Mouse (Mus musculus) adrenal gland, adult 2 months (tissue): Measurements from ENCODE around the gene Ap3b1. TPM values are rescaled to one million over a fixed set of nuclear protein-coding genes. Genes with fewer than 3 reads are reported as not detected.
"Not testable (repeated sequence)": the region's sequence is repeated elsewhere in the genome, so short reads cannot be mapped to it uniquely, and the experiment has no call there.

ENCODE experiments used
- DNase-seq: peaks from one replicate; pipeline ENCODE4 v3.0.0; 2021
- long read RNA-seq: library from polyadenylated mRNA; stranded (forward); transcript quantifications from one replicate; pipeline ENCODE4 v2.0.0, GENCODE M21; 2021
- polyA plus RNA-seq: library from polyadenylated mRNA; depleted of rRNA; stranded (reverse); fragments of >200 nt; gene quantifications from 2 replicates; pipeline ENCODE4 v1.2.3, GENCODE M21; 2012; rRNA removed
- total RNA-seq, 2 experiments: library from RNA; stranded (reverse); gene quantifications; 2 replicates each; pipeline ENCODE4 v1.2.3; 2021

The Ap3b1 gene
- total RNA-seq (10 to 100 TPM; 40.5 to 55.6 TPM), polyA plus RNA-seq (8.7 and 11.5 TPM in 2 replicates)
- long read RNA-seq, full-length matches to known transcripts: 12 of 16 reads
- long read RNA-seq, partial matches to known transcripts: 2 of 16 reads
- long read RNA-seq, other reads (novel, unspliced or antisense): 2 of 16 reads

DNA sequence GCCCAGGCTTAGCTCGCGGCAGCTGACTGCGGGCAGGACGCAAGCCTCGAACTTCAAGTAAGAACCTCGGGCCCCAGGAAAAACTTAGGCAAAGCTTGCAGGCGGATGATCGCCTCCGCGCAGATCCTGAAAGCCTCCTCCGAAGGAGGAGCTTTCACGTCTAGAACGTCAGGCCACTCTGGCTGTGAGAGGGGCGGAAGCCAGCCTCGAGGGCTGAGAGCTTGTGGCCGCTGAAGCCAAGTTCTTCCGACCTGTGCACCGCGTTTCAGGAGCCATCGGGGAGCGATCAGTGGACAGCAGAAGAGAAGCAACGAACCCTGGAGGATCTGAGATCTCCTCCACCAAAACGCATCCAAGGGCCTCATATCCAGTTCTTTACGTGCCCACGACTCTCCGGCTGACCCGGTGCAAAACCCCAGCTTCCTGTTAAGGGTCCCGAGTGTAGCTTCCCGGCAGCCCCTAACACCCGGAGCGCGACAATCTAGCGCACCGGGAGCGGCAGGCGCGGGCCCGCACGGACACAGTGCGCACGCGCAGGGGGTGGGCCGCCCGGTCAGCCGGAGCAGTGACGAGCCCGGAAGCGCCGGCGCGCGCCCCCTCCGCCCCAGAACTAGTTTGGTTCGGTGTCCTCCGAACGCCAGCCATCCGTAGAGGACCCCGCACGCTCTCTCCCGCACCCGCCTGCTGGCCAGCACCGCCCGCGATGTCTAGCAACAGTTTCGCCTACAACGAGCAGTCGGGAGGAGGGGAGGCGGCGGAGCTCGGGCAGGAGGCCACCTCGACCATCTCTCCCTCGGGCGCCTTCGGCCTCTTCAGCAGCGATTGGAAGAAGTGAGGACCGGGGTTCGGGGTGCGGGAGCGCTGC is at the start of gene Ap3b1:
TSS of gene Ap3b1 (plus strand) at position 560 of the 865 bp plus-strand sequence.
- peak; percentile 95 for DNase-seq

DNA sequence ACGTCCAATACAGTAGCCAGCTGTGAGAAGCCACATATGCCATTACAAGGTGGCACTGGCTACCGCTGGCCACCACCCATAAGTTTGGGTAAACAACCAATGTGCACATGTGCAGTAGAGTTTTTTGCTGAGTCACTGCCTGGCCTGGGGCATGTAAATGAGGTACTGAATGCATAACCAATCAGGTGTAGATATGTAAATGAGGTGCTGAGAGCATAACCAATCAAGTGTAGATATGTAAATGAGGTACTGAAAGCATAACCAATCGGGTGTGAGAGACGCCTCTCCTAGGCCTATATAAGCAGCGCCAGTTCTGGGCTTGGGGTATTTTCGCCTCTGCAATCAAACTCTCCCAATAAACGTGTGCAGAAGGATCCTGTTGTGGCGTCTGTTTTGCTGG is 45.9 kb upstream of the Ap3b1 start:
- DNase-seq: not testable (repeated sequence)

DNA sequence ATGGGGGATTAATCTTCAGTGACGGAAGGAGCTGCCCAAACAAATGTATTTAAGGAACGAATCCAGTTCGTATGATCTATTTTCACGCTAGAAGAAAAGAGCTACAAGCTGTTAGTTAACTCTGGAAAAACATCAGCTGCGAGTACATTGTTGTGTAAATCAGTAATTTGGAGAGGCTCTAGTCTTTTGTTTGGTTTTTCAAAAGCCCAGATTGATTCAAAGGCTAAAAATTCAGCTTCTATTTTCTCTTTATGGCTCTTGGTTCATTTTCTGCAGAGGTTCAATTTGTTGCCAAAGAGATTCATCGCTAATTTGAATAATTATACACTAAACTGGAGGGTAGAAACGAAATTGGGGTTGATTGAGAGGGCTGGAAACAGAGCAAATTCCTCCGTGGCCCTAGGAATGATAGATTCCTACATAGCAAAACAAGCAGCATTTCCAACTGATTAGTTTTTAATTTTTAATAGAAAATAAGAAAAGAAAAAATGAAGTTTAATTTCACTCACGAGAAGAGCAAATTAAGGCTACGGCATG is 41.7 kb upstream of the Ap3b1 start:
- DNase-seq: no peak

DNA sequence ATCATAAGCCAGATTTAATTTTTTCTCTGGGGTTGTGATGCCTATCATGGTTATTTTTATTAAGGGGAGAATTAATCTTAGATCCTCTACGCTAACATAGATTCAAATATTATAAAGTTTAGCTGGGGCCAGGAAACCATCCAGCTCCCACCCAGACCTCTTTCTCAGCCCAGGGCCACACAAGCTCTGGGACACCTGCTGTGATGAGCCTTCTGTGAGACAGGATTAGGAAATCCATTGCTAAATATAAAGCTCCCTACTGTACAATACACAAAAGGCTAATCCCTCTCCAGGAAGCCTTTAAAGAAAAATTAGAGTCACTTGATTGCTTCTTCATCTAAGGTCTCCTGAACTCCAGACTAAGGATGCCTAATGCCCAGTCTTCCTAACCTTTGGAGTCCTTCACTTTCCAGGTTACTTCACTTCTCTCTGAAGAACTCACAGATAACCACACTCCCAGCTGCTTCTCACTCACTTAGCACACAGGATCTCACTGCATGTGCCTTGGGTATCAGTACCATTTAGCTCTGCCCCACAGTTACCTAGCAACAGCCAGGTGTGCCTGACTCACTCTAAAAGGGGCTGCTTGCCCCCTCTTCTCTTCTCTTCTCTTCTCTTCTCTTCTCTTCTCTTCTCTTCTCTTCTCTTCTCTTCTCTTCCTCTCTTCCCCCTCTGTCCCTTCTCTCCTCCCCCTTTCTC is 37.5 kb upstream of the Ap3b1 start:
- DNase-seq: no peak

DNA sequence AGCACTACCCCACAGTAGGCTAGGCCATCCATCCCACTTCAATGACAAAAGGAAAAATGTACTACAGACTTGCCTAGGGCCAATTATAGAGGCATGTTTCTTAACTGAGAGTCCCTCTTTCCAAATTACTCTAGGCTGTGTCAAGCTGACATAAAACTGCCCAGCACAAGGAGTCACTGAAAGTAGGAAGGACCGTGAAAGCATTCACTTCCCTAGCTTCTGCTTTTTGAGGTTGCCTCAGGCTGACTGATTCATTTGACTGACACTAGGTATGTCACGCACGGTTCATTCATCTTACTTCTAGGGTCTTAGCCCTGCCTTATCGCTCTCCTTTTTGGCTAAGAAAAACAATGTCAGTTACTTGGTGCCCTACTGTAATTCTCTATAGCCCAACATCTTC is 36.3 kb upstream of the Ap3b1 start:
- DNase-seq: no peak

DNA sequence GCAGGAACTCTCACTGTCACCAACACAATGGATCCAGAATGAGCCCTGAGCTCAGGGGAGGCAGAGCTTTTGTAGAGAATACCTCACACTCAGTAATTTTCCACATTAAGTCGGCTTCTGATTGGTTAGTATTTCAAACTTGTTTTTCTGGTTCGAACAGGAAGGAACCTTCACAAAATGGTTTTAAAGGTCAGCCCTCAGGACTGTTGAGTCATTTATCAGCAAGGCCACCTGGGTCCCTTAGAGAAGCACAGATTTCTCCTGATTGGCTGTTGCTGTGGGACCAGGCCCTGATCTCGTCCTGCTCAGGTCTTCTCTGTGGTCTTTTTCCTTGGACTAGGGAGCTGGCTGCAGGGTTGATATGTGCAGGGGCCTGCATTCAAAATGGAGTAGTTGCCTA is 30.7 kb upstream of the Ap3b1 start:
- peak; percentile 83 for DNase-seq

DNA sequence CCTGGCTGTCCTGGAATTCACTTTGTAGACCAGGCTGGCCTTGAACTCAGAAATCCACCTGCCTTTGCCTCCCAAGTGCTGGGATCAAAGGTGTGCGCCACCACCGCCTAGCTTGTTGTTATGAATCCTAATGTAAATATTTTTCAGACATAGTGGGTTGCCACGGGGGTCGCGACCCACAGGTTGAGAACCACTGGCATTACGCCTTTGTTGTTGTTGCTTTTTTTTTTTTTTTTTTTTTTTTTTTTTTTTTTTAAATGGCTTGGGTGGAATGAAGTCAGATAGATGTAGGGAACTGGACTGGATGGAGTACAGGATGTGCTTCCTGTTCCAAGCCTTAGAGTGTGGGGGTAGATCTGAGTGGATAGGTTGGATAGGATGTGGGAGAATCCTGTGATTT is 29.8 kb upstream of the Ap3b1 start:
- DNase-seq: not testable (repeated sequence)

DNA sequence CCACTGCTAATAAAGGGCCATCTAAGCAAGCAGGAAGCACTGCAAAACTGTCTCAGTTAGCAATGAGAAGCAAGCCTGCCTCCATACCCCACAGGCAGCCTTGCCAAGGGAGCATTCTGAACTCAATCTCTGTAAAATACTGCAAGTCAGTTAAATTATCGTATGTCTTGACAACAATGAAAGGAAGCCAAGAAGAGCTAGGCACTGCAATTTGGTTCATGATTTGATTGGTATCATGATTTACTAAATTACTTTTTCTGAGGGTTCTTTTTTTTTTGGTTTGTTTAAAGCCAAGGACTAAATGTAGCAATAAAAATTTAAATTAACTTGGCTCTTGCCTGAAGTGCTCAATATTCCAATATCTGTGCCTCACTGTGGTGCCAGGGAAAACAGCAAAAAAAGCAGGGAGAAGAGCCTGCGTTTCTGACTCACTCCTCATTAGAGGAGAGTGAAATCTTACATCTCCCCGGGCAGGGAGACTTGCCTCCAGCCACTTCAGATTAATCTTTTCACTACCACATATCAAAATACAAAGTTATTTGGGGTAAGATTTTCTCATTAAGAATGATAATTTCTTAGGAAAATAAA is 28.3 kb upstream of the Ap3b1 start:
- DNase-seq: no peak

DNA sequence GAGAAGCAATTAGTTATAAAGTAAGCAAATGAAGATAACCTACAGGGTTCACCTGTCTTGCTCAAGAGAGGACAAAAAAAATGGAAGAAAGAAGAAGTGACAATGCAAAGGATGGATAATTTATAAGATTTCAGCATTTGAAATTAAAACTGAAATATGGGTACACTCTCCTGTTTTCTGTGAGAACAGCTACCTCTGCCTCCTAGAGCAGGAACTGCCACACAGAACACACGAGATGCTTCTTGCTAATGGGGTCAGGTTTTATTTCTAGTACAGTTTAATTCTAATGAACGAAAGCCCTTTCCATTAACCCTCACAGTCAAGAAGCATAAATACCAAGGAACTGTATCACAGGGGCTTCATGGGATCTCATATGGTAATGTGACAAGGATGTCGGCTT is 20.4 kb upstream of the Ap3b1 start:
- DNase-seq: no peak

DNA sequence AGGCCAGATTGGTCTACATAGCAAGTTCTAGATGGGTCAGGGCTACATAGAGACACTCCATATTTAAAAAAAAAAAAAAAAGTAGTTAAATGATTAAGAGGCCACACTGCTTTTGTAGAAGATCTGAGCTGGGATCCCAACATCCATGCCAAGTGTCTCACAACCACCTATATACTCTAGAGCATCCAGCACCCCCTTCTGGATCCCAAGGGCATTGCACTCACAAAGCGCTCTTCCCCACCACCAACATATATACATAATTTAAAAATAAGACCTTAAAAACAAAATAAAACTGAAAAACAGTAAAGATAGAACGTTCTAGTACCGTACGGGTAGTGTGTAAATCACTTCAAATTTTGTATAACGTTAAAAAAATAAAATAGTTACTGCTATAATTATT is 15.6 kb upstream of the Ap3b1 start:
- no peak for DNase-seq

DNA sequence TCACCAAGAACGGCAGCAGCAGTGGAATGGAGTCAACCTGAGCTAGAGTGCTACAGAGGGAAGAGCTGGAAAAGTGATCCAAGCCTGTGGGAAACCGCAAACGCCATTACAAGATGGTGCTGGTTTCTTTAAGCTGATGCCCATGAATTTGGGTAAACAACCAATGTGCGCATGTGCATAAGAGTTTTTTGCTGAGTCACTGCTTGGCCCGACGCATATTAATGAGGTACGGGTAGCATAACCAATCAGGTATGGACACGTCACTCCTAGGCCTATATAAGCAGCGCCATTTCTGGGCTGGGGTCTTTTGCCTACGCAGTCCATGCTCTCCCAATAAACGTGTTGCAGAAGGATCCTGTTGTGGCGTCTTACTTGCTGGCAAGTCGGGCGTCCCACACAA is 14.2 kb upstream of the Ap3b1 start:
- DNase-seq: not testable (repeated sequence)

DNA sequence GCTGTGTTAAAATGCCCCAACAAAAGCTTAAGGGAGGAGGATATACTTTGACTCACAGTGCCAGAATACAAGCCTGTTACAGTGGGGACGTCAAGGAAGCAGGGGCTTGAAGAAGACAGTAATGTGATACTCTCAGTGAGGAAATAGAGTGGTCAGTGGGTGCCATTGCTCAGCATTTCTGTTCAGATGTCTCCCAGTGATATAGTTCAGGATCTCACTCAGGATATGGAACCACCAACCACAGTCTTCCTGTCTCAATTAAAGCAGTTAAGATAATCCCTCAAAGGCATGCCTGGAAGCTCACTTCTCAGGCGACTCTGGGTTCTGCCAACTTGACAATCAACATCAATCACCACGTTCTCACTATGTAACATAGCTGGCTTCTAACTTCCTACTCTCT is 4.2 kb upstream of the Ap3b1 start:
- DNase-seq: no peak

DNA sequence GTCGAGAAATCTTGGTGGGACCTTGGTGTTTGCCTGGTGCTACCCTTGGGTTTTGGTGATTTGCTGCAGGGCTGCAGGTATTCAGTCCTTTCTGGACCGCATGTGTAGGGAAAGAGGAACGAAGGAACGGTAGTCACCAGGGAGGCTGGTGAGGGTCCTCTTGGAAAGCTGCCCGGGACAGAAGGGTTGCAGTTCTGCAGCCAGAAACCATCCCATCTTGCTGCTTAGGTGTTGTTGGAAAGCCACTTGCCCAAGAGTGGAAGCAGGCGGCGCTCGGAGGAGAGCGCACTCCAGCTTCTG is 709 bp upstream of the Ap3b1 start:
- no peak for DNase-seq

DNA sequence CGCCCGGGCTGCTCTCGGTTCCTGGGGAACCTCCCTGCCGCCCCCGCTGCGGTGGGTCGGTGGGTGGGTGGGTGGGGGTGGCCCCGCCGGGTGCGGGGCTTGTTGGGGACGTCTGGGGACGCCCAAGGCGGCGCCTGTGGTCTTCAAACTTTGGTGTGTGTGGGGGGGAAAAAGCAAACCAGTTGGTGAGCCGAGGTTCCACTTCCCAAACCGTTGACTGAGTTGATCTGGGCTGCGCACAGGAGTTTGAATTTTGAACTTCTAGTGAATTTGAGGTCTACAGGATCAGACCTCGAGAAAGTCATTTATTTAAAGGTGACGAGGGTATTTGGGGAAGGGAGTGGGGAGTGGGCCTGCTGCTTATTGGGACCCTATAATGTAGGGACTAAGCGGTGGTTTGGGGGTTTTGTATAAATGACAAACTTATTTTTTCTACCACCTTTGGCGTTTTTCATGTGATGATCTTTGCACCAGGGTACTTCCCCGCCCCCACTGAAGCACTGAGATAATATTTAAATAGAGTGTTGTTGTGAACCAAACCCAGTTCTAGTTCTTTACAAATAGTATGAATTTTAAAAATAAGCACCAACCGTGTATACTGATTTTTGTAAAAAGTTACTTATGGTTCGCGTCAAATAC is 641 bp downstream of the Ap3b1 start:
- DNase-seq: no peak

DNA sequence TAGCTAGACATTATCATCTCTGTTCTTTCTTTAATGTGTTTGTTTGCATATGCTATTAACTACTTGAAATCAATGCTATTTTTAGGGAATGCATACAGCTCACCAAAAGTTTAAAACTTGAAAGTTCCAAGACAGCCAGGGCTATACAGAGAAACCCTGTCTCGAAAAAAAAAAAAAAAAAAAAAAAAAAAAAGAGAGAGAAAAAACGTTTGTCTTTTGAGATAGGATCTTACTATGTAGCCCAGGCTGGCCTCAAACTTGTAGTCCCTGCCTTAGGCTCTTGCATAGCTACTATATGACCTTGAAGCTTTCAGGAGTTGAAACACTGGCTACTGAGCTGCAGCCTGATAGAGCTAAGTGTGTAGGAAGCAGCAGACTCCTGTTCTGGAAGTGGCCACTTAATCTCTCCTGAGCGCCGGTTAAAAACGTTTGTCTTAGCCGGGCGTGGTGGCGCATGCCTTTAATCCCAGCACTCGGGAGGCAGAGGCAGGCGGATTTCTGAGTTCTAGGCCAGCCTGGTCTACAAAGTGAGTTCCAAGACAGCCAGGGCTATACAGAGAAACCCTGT is 2.3 kb downstream of the Ap3b1 start:
- not testable (repeated sequence) for DNase-seq

DNA sequence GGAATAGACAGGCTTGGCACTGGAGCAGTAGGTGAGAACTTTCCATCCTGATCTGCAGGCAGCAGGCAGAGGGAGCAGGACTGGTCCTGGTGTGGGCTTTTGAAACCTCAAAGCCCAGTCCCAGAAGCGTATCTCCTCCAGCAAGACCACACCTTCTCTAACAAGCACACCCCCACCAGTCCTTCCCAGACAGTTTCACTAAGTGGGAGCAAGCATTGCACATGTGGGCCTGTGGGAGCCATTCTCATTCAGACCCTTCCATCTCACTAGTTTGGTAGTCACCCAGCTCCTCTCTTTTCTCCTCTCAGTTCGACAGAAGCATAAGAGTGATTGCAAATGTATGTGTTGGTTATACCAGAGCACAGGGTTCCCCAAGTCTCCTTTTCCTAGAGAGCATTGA is 5.6 kb downstream of the Ap3b1 start:
- no peak for DNase-seq

DNA sequence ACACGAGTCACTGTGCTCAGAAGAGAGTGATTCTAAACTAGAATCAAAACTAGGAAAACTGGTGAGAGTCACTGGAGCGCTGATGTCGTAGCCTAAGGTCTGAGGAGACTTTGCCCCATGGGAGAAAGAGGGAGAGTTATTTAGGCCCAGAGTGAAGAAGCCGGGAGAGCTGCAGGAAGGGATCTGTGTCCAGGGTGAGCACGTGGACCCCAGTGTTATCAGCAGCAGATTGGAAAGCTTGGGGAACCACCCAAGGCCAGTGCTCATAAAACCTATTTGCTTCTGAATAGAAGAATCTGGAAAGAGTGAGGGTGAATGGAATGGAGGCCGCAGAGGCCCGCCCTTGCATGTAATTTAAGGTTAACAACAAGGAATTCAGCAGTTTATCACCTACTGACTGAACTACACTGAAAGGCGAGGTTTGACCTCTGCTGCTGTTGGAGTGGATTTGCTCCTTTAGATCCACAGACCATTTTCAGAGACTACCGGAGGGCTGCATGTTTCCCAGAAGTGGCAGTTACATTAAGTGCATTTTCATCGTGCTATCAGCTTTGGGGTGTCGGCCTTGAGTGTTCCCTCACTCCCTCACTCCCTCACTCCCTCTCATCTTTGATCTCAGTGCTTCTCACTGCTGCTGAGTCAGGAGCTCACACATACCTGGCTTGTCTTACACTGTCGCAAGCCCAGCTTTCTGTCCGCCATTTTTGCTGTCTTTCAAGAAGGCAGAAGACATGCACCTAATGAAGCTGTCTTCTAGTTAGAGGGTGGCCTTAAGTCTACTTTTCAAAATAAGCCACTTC is 6.5 kb downstream of the Ap3b1 start:
- peak; percentile 19 for DNase-seq

DNA sequence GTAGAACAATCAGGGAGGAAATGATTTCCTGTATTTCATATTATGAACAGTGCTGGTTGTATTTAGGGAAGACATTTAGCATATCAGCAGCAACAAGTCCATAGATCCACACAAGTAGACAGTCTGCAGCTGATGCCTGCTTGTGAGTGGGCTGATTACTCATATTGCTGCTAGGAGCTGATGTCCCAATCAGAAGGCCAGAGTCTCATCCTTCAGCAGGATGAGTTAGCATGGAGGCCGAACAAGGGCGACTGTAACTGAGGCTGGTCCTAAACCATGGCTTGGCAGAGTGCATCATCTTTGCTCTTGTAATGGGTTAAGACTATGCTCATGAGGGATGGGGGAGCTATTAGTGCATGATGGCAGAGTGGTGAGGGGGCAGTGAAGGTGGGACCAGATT is 9.1 kb downstream of the Ap3b1 start:
- peak; percentile 44 for DNase-seq

DNA sequence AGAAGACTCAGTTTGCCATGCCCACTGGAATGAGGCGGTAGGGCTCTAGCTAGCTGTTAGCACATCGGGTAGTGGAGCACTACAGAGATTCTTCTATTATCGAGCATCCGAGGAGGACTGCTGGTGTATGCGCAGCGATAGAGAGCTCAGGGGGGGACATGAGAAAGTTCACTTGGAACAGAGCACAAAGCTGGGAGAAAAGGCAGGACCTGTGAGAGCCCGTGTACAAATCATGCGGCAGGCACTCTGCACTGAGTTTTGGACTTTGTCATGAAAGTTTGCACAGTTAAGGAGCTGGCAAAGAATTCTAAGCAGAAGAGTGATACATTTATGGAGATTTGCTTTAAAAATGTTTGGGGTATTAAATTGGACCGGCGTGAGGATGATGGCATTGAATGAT is 11.8 kb downstream of the Ap3b1 start:
- DNase-seq: no peak

DNA sequence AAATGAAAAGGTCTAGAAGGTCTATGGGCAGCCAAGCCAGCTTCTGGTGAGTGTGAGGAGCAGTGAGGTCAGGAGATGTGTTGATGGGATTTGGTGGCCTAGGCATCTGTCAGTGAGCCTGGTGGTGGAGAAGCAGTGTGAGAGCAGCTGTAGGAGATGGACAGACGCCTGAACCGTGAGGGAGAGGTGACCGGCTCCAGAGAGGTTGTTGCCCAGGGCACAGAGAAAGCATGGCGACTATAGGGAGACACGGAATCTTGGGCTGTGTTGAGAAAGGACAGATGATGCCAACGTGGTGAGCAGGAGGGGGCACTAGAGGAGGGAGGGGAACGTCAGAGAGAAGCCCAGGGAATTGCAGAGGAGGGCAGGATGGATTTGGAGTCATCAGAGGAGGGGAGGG is 13.3 kb downstream of the Ap3b1 start:
- DNase-seq: no peak

DNA sequence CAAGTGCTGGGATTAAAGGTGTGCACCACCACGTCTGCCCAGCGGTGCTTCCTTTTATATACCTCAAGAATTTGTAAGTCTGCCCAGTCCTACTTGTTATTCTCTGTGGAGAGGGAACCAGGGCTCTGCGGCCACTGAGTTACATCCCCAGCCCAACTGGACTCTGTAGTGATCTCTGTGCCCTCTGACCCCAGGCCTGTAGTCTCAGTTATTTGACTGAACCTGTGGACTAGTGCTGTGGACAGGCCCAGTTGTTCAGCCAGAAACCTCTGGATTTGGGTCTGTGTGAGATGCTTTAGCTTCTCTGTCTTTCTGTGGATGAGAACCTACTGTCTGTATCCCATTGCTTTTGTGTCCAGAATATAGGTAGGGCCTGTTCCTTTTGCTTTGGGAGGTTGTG is 15.4 kb downstream of the Ap3b1 start:
- no peak for DNase-seq
